Mouse (Mus musculus) olfactory bulb, adult 2 months (tissue): ENCODE results near the gene Gm10719.
"Not testable (repeated sequence)": the region's sequence is repeated elsewhere in the genome, so short reads cannot be mapped to it uniquely, and the experiment has no call there.

Source experiments
- CTCF ChIP-seq: fragments of 200-500 bp; IDR thresholded peaks from 2 replicates; pipeline ENCODE4 v1.5.1; 2012; ENCODE audit warnings: low read depth, mild to moderate bottlenecking, low read length, moderate library complexity; ENCODE audit not compliant: insufficient read depth
- POLR2A ChIP-seq: fragments of 200-500 bp; IDR thresholded peaks from 2 replicates; pipeline ENCODE4 v1.6.1; 2012; ENCODE audit warnings: mild to moderate bottlenecking, low read depth, low read length, moderate library complexity; ENCODE audit not compliant: insufficient read depth

GRCm38 (mm10) chr9:3038161-3038560 is 21.0 kb downstream of the Gm10719 start:
- not testable (repeated sequence) for TF ChIP-seq CTCF, POLR2A
